Mouse (Mus musculus) liver, postnatal 0 days (tissue): Measurements from ENCODE around the gene Gm525. TPM values are rescaled to one million over a fixed set of nuclear protein-coding genes. Genes with fewer than 3 reads are reported as not detected.

ENCODE experiments used
- ATAC-seq: fragments of 200-750 bp; cut with Nextera tagmentation; 2 replicates; pipeline ENCODE4 v1.8.0; 2017; ENCODE audit warnings: mild to moderate bottlenecking, moderate library complexity
- DNase-seq: peaks from one replicate; pipeline ENCODE4 v3.0.0-alpha.2; 2016
- H3K27ac ChIP-seq: fragments of 300-500 bp; sonication (generic); 2 replicates; pipeline ENCODE4 v1.5.1; 2014; ENCODE audit warnings: antibody characterized with exemption, moderate library complexity, mild to moderate bottlenecking, low read depth
- H3K27me3 ChIP-seq: fragments of 300-500 bp; sonication (generic); 2 replicates; pipeline ENCODE4 v1.6.1; 2014; ENCODE audit warnings: low read length, control low read depth, mixed read lengths; ENCODE audit not compliant: insufficient read depth
- H3K36me3 ChIP-seq: fragments of 300-500 bp; sonication (generic); replicated peaks from 2 replicates; pipeline ENCODE4 v1.6.1; 2014; ENCODE audit warnings: mild to moderate bottlenecking, control low read depth, low read length, moderate library complexity, mixed read lengths; ENCODE audit not compliant: insufficient read depth
- H3K4me1 ChIP-seq: fragments of 300-500 bp; sonication (generic); 2 replicates; pipeline ENCODE4 v1.6.1; 2014; ENCODE audit warnings: antibody characterized with exemption, mild to moderate bottlenecking, control low read depth; ENCODE audit not compliant: insufficient read depth
- H3K4me2 ChIP-seq: fragments of 300-500 bp; sonication (generic); 2 replicates; pipeline ENCODE4 v1.6.1; 2014; ENCODE audit warnings: low read depth, mild to moderate bottlenecking, low read length, moderate library complexity, mixed read lengths
- H3K4me3 ChIP-seq: fragments of 300-500 bp; sonication (generic); 2 replicates; pipeline ENCODE4 v1.5.1; 2014; ENCODE audit warnings: low read depth, low read length
- H3K9ac ChIP-seq: fragments of 300-500 bp; sonication (generic); replicated peaks from 2 replicates; pipeline ENCODE4 v1.6.1; 2014; ENCODE audit warnings: mild to moderate bottlenecking, moderate library complexity
- H3K9me3 ChIP-seq: fragments of 300-500 bp; sonication (generic); 2 replicates; pipeline ENCODE4 v1.6.1; 2016; ENCODE audit warnings: mild to moderate bottlenecking, control low read depth, low read length, mixed read lengths
- CTCF ChIP-seq: sonication (generic); IDR thresholded peaks from 2 replicates; pipeline ENCODE4 v1.5.1; 2016; ENCODE audit warnings: antibody characterized with exemption, low read depth
- EP300 ChIP-seq: IDR thresholded peaks from 2 replicates; pipeline ENCODE4 v1.6.1; 2016; ENCODE audit warnings: antibody characterized with exemption, low read depth, mild to moderate bottlenecking
- WGBS: fragments of 180-500 bp; shearing (Covaris S2); extraction: QIAGEN DNeasy Blood & Tissue Kit; methylation state at CpG from one replicate; pipeline ENCODE4 v1.1.7; 2014; ENCODE audit not compliant: insufficient replicate concordance; 5-methylcytosine and 5-hydroxymethylcytosine counted together
- polyA plus RNA-seq: library from polyadenylated mRNA; unstranded; fragments of >200 nt; fragmentation: Nextera tagmentation; extraction: Ambion mirVana; gene quantifications from 2 replicates; pipeline ENCODE4 v1.2.1, GENCODE M21; 2015

Gene Gm525
- polyA plus RNA-seq, 1 experiment from 2014 or later = 0.39 TPM

DNA sequence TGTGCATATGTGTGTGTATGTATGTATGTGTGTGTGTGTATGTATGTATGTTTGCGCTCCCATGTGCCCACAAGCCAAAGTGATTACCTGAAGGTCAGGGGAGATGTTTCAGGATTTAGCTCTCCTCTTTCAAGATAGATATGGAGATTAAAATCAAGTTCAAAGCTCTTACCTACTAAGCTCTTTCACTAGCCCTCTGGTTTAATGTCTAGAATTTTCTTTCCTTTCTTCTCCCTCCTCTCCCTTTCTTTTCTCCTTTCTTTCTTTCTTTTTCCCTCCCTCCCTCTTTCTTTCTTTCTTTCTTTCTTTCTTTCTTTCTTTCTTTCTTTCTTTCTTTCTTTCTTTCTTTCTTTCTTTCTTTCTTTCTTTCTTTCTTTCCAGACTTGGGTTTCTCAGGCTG, 6.9 kb upstream of the Gm525 start, which contains the start of gene Dgke:
Gene Dgke, minus strand, starts transcription at position 101 of the 400 bp plus-strand sequence.
- no peak within 1 kb of the TSS for H3K27ac ChIP-seq
- H3K4me1 ChIP-seq = 0 out of 2 replicates have a peak, but pooled peaks cover 8% of the 10 kb centered on the region
- 83% methylated on average over 1 of the region's 1 CpGs for WGBS
- TF ChIP-seq EP300 (no peak), CTCF (no peak)
- no peaks in the 10 kb centered on the region for H3K27me3 ChIP-seq
- H3K9me3 ChIP-seq = no peaks in the 10 kb centered on the region
- H3K4me2 ChIP-seq = no peak within 1 kb of the TSS
- ATAC-seq (no peak), DNase-seq (no peak)
- H3K9ac ChIP-seq = no peak within 1 kb of the TSS
- no peaks in the 10 kb centered on the region for H3K36me3 ChIP-seq
- no peak within 1 kb of the TSS for H3K4me3 ChIP-seq

DNA sequence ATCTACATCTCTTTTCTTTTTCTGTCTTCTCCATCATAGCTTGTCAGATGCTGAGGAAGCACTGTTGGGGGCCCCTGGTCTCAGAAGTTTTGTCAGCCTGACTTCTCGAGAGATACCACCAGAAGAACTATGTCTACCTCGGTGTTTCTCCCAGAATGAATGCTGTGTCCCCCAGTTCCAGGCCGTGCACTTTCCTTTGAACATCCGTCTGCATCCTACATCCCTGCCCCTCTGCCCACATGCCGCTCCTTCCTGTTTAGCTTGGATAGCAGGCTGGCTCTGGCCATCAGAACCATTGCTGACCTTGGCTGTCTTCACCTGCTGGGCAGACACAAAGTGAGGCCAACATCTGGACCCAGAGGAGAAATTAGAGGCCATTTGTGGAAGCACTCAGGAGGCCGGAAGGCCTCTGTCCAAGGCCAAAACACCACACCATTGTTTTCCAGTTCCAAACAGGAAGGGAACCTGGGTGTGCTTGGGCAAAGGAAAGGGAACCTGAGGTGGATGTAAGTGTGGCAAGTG, 6.3 kb upstream of the Gm525 start:
- H3K4me3 ChIP-seq = no peak overlapping the region
- TF ChIP-seq CTCF (no peak), EP300 (no peak)
- 60% methylated on average over 6 of the region's 6 CpGs for WGBS
- no peaks in the 10 kb centered on the region for H3K36me3 ChIP-seq
- no peak overlapping the region for H3K4me2 ChIP-seq
- H3K4me1 ChIP-seq = 0 out of 2 replicates have a peak, but pooled peaks cover 8% of the 10 kb centered on the region
- ATAC-seq (no peak), DNase-seq (no peak)
- no peaks in the 10 kb centered on the region for H3K9me3 ChIP-seq
- no peak overlapping the region for H3K27ac ChIP-seq
- H3K27me3 ChIP-seq = no peaks in the 10 kb centered on the region
- no peak overlapping the region for H3K9ac ChIP-seq

GRCm38 (mm10) chr11:89067871-89068490, 5.7 kb upstream of the Gm525 start:
- no peaks in the 10 kb centered on the region for H3K36me3 ChIP-seq
- WGBS = 55% methylated on average over 11 of the region's 11 CpGs
- no peaks in the 10 kb centered on the region for H3K9me3 ChIP-seq
- H3K27ac ChIP-seq = no peak overlapping the region
- ATAC-seq (no peak), DNase-seq (no peak)
- TF ChIP-seq CTCF (no peak), EP300 (no peak)
- no peak overlapping the region for H3K9ac ChIP-seq
- no peak overlapping the region for H3K4me2 ChIP-seq
- no peak overlapping the region for H3K4me3 ChIP-seq
- H3K4me1 ChIP-seq = 0 out of 2 replicates have a peak, but pooled peaks cover 8% of the 10 kb centered on the region
- H3K27me3 ChIP-seq = no peaks in the 10 kb centered on the region

DNA sequence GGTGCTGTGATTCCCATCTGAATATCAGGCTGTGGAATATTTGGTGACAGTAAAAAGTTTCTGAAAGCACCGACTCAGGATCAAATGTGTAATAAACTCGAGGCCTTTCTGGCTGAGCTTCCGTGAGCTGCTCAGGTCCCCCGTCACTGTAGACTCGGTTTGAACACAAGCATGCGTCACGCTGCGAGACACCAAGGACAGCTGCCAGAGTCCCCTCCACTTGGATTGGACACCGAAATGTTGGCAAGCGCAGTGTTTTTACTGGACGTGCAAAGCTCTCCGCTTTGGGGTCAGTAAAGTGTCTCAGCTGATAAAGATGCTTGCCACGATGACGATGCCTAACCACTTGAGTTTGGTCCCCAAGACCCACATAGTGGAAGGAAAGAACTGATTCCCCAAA, 5.0 kb upstream of the Gm525 start:
- H3K27ac ChIP-seq = no peak overlapping the region
- 86% methylated on average over 14 of the region's 14 CpGs for WGBS
- no peak overlapping the region for H3K4me3 ChIP-seq
- TF ChIP-seq EP300 (no peak), CTCF (no peak)
- no peaks in the 10 kb centered on the region for H3K27me3 ChIP-seq
- ATAC-seq (no peak), DNase-seq (no peak)
- no peaks in the 10 kb centered on the region for H3K36me3 ChIP-seq
- no peak overlapping the region for H3K9ac ChIP-seq
- H3K4me2 ChIP-seq = no peak overlapping the region
- H3K4me1 ChIP-seq = 0 out of 2 replicates have a peak, but pooled peaks cover 6% of the 10 kb centered on the region
- H3K9me3 ChIP-seq = no peaks in the 10 kb centered on the region

DNA sequence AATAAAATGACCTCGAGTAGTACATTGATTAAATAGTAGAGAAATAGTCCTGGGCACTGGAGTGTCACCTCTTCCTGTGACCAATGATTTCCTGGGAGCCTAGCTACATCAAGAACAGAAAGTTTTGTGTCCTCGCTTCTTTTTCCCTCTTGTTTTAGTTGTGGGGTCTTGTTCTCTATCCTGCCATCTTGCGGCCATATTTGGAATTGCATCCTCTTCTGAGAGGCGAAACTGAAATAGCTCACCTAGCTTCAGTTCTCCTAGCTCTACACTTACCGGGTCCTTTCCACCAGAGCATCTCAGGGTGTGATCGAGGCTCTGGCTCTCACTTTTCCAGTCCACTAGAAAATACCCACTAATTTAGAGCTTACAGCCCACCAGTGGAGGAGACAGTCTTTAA, 4.3 kb upstream of the Gm525 start:
- H3K9ac ChIP-seq = no peak overlapping the region
- H3K27me3 ChIP-seq = no peaks in the 10 kb centered on the region
- H3K4me2 ChIP-seq = no peak overlapping the region
- DNase-seq (peak; percentile 67), ATAC-seq (no peak)
- no peaks in the 10 kb centered on the region for H3K36me3 ChIP-seq
- H3K27ac ChIP-seq = no peak overlapping the region
- H3K9me3 ChIP-seq = no peaks in the 10 kb centered on the region
- 0 out of 2 replicates have a peak, but pooled peaks cover 1% of the 10 kb centered on the region for H3K4me1 ChIP-seq
- TF ChIP-seq CTCF (peak; percentile 86), EP300 (no peak)
- 15% methylated on average over 6 of the region's 6 CpGs for WGBS
- H3K4me3 ChIP-seq = no peak overlapping the region

- WGBS = 65% methylated on average over 5 of the region's 5 CpGs
- TF ChIP-seq CTCF (no peak), EP300 (no peak)
- no peak overlapping the region for H3K27ac ChIP-seq
- no peak overlapping the region for H3K4me3 ChIP-seq
- H3K4me1 ChIP-seq = no peaks in the 10 kb centered on the region
- no peaks in the 10 kb centered on the region for H3K36me3 ChIP-seq
- no peaks in the 10 kb centered on the region for H3K9me3 ChIP-seq
- H3K4me2 ChIP-seq = no peak overlapping the region
- ATAC-seq = no peak
- H3K9ac ChIP-seq = no peak overlapping the region
- no peak for DNase-seq
- no peaks in the 10 kb centered on the region for H3K27me3 ChIP-seq
Observed at GRCm38 (mm10) chr11:89071522-89071921, 2.1 kb upstream of the Gm525 start.
